Mouse (Mus musculus) G1E (cell line): ENCODE measurements around the gene Rpp25l.

ENCODE experiments used
- CTCF ChIP-seq: IDR thresholded peaks from 2 replicates; pipeline ENCODE4 v1.5.1; 2012; ENCODE audit warnings: low read depth, low read length, inconsistent platforms, mixed read lengths
- POLR2AphosphoS5 ChIP-seq: IDR thresholded peaks from 2 replicates; pipeline ENCODE4 v1.6.1; 2012; ENCODE audit warnings: low read depth, low read length, inconsistent platforms; ENCODE audit not compliant: insufficient replicate concordance

- 0 out of 2 replicates have a peak, but pooled peaks have one; percentile 6 for TF ChIP-seq CTCF
- no peak for TF ChIP-seq POLR2AphosphoS5
Measured at GRCm38 (mm10) chr4:41715596-41715995, 2.3 kb upstream of the Rpp25l start.
